Mouse (Mus musculus) embryonic fibroblast, embryonic 13.5 days (primary cell): Measurements from ENCODE around the gene Masp2. TPM values are rescaled to one million over a fixed set of nuclear protein-coding genes. Genes with fewer than 3 reads are reported as not detected.

ENCODE experiments used
- H3K27ac ChIP-seq: 2 replicates; pipeline ENCODE4 v1.5.1; 2012; ENCODE audit warnings: low read length, control low read depth, inconsistent platforms; ENCODE audit not compliant: insufficient read depth
- H3K4me1 ChIP-seq: 2 replicates; pipeline ENCODE4 v1.6.1; 2011; ENCODE audit warnings: low read length; ENCODE audit not compliant: control insufficient read depth, insufficient read depth
- H3K4me3 ChIP-seq: 2 replicates; pipeline ENCODE4 v1.5.1; 2011; ENCODE audit warnings: mild to moderate bottlenecking, control low read depth, low read length; ENCODE audit not compliant: insufficient read depth
- CTCF ChIP-seq: IDR thresholded peaks from 2 replicates; pipeline ENCODE4 v1.5.1; 2011; ENCODE audit warnings: mild to moderate bottlenecking, control low read depth, low read length, moderate library complexity, borderline replicate concordance; ENCODE audit not compliant: insufficient read depth
- POLR2A ChIP-seq: IDR thresholded peaks from 2 replicates; pipeline ENCODE4 v1.6.1; 2011; ENCODE audit warnings: low read depth, mild to moderate bottlenecking, control low read depth, low read length, moderate library complexity
- polyA plus RNA-seq: library from polyadenylated mRNA; stranded (reverse); fragments of >200 nt; gene quantifications from 2 replicates; pipeline ENCODE4 v1.2.4, GENCODE M21; 2011; ENCODE audit warnings: low read depth; ENCODE audit not compliant: missing spikeins, insufficient read length

Gene Masp2
- polyA plus RNA-seq, 1 experiment = not detected

DNA sequence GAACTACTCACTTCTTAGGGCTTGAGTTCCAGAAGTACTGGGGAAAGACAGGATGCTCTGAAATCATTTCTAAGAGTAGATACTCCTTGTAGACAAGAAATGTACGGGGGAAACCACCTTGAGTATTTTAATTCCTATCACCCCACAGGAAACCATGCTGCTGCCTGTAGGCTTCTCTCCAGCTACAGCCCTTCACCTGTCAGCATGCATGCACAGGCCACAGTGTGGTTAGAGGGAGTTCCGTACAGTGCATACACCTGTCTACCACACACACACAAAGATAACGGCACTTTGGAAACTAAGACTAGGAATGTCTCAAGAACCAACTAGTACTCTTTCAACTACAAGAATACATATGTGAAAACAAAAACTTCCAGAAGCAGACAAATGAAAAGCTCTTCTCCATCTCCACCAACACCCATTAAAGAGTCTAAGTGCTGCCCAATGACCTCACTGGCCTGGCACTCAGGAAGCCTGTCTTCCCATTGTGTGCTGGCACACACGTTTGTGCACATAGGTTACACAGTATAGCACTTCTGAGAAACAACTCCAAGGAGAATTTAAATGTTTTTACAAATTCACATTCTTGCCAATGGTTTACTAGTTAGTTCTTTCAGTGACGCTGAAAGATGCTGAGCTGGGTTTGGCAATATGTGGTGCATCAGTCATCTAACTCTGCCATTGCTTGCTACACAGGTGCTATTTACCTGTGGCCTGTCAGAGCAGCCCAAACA lies 8.4 kb downstream of the Masp2 start:
- Histone ChIP-seq H3K4me1 (peaks cover 8% of the 10 kb centered on the region), H3K27ac (no peak overlapping the region), H3K4me3 (no peak overlapping the region)
- TF ChIP-seq POLR2A = no peak
- no peak for TF ChIP-seq CTCF

DNA sequence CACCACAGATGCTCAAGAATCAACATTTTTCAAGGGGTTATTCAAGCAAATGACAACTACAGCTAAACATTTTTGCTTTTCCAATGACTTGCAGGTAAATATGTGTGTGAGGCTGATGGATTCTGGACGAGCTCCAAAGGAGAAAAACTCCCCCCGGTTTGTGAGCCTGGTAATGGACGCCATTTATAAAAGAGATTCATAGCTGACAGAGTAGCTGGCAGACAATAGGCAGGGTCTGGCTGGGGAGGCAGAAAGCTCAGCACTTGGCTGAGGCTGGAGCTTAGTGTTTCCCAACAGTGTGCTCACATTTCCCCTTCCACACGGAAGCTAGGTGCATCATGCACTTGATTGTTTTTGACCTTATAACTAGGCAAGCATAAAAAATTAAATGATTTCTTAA lies 10.2 kb downstream of the Masp2 start:
- no peak overlapping the region for H3K27ac ChIP-seq
- no peak for TF ChIP-seq CTCF
- no peak for TF ChIP-seq POLR2A
- peaks cover 8% of the 10 kb centered on the region for H3K4me1 ChIP-seq
- no peak overlapping the region for H3K4me3 ChIP-seq

DNA sequence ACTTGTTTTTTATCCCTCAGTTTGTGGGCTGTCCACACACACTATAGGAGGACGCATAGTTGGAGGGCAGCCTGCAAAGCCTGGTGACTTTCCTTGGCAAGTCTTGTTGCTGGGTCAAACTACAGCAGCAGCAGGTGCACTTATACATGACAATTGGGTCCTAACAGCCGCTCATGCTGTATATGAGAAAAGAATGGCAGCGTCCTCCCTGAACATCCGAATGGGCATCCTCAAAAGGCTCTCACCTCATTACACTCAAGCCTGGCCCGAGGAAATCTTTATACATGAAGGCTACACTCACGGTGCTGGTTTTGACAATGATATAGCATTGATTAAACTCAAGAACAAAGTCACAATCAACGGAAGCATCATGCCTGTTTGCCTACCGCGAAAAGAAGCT lies 11.4 kb downstream of the Masp2 start:
- Histone ChIP-seq H3K4me1 (peaks cover 6% of the 10 kb centered on the region), H3K27ac (no peak overlapping the region), H3K4me3 (no peak overlapping the region)
- TF ChIP-seq CTCF (no peak), POLR2A (no peak)

DNA sequence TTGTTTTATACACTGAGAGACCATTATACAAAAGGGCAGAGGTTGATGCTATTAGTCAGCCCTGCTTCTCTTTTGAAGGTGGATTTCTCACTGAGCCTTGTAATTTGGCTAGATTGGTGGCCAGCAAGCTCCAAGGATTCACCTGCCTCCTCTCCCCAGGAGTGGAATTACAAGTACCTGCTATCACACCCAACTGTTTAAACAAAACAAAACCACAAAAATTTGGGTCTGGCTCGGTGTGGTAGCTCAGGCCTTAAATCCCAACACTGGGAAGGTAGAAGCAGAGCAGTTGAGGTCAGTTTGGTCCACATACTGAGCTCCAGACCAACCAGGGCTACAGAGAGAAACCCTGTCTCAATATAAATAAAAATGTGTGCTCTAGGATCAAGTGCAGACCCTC lies 17.5 kb downstream of the Masp2 start:
- TF ChIP-seq CTCF = no peak
- no peak for TF ChIP-seq POLR2A
- no peak overlapping the region for H3K27ac ChIP-seq

DNA sequence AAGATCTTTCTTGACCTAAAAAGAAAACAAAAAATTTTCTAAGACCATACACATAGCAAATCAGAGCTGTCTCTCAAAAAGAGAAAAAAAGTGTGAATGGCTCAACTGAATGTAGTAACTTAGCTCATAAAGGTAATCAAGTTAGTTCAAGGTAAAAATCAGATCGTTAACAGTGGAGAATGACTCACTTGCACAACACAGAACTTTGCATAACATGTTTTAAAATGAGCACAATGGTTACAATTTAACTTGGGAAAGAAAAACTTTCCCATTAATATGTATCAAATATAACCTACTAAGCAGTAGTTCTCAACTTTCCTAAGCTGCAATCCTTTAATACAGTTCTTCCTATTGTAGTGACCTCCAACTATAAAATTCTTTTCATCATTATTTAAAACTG lies 18.4 kb downstream of the Masp2 start:
- Histone ChIP-seq H3K27ac (no peak overlapping the region), H3K4me1 (peaks cover 10% of the 10 kb centered on the region; the same call in 1 of the 2 replicates), H3K4me3 (no peak overlapping the region)
- no peak for TF ChIP-seq POLR2A
- no peak for TF ChIP-seq CTCF

More for the DNA sequence above, 17.5 kb downstream of the Masp2 start:
- Histone ChIP-seq H3K4me3 (no peak overlapping the region), H3K4me1 (peaks cover 8% of the 10 kb centered on the region; the same call in 1 of the 2 replicates)

DNA sequence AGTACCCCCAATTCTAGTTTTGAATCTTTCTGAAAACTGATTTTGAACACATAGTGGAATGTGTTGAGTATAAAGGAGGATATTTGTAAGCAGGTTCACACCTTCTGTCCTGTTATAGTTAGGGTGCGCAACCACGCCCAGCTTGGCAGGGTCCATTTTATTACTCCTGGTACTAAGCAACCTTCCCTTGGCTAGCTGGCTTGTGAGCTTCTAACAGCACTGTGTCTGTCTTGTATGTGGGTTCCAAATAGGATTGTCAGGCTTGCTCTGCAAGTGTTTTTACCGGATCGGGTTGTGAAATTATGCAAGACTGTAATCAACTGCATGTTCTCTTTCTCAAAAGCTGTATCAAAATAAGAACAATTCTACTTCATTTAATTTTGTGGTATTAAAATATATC lies 20.1 kb downstream of the Masp2 start:
- no peak overlapping the region for H3K4me3 ChIP-seq
- H3K27ac ChIP-seq = no peak overlapping the region
- H3K4me1 ChIP-seq = peaks cover 12% of the 10 kb centered on the region; the same call in 1 of the 2 replicates
- TF ChIP-seq CTCF = no peak
- TF ChIP-seq POLR2A = no peak

DNA sequence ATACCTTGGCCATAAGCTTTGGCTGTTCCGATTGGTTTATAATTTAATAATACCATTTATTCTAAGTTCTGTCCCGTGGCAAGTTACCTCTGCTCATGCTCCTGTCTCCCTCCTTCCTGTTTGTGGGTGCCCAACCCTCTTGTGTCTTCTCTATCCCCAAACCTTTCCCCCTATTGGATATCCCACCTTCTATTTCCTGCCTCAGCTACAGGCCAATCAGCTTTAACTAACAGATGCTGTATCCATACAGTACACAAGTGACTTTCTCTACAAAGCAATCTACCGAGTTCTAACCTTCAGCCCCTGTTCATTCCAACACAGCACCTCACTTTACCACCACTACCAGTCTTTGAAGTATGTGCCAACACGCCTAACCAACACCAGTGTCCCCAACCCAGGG lies 21.3 kb downstream of the Masp2 start:
- Histone ChIP-seq H3K4me1 (peaks cover 12% of the 10 kb centered on the region; the same call in 1 of the 2 replicates), H3K4me3 (peak overlapping the region; percentile 9; the same call in 1 of the 2 replicates), H3K27ac (no peak overlapping the region)
- TF ChIP-seq CTCF (no peak), POLR2A (no peak)

DNA sequence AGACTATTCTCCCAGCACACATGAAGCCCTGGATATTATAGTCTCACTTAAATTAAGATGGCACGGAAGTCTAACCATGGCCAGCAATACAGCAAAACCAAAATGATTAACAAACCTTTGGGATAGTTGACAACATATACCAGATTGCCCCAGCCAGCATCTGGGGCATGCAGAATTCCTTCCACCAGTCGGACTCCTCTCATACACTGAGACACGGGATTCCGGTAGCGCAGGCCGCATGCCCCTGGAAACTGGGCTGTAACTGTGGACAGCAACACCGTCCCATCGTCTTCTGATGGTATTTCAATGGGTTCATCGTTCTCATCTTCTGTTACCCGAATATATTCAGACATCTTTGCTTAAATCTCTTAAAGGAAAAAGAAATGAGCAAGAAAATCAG lies 22.7 kb downstream of the Masp2 start:
- Histone ChIP-seq H3K27ac (no peak overlapping the region), H3K4me3 (peak overlapping the region; percentile 27), H3K4me1 (peaks cover 10% of the 10 kb centered on the region; the same call in 1 of the 2 replicates)
- TF ChIP-seq CTCF = no peak
- TF ChIP-seq POLR2A = no peak

DNA sequence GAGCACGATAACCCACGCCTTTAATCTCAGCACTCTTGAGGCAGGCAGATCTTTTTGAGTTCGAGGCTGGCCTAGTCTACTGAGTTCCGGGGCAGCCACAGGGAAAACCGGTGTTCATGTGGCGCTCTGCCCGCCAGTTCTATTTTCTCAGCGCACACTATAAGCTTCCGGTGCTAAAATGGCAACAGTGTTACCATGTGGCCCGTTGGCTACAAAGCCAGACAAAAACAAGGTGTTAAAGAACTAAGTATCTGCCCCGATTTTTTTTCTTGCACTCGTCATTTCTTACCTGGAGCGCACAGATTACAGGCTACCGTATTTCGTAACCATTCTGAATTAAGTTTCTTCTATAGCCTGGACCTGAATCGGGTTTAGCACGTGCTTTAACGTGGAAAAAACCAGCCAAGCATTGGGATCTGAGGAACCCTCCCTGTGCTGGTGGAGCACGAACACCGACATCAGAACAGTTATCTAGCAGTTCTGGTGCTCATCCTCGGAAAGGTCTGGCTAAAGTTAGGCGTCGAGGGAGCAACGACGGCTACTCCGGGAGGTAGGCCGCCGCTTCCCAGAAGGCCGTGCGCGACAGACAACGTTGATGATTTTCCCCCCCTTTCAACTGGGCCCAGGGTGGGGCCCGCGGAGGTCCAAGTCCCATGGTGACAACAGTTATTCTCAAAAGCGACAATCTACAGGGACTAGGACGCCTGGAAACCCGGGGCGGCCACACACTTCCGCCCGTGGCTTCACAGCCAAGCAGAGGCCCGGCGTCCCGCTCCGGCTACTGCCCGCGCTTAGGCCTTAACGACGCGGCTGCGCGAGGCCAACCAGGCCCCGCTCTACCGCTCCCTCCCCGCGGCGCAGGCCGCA lies 23.6 kb downstream of the Masp2 start:
- Histone ChIP-seq H3K27ac (peak overlapping the region; percentile 63), H3K4me1 (peaks cover 10% of the 10 kb centered on the region; the same call in 1 of the 2 replicates), H3K4me3 (peak overlapping the region; percentile 91)
- peak; percentile 39; the same call in 1 of the 2 replicates for TF ChIP-seq POLR2A
- TF ChIP-seq CTCF = no peak
